Mouse (Mus musculus) left cerebral cortex, postnatal 4 days (tissue): Measurements from ENCODE around the gene Prkn. TPM values are rescaled to one million over a fixed set of nuclear protein-coding genes. Genes with fewer than 3 reads are reported as not detected.
A peak's percentile ranks its signal among the peaks of the same experiment; 100 is the strongest.

Experiments
- DNase-seq: peaks from one replicate; pipeline ENCODE4 v3.0.0-alpha.2; 2022
- intact Hi-C: fragments of 180-260 bp; cut with DNase I; formaldehyde crosslinking; loops from one replicate; pipeline ENCODE4 v1.15.1; 2025
- total RNA-seq, 2 experiments: library from RNA; stranded (reverse); gene quantifications; 2 replicates each; pipeline ENCODE4 v1.2.3; 2021

Gene Prkn
- total RNA-seq, 2 experiments from 2014 or later: 12.8 to 16.2 TPM

DNA sequence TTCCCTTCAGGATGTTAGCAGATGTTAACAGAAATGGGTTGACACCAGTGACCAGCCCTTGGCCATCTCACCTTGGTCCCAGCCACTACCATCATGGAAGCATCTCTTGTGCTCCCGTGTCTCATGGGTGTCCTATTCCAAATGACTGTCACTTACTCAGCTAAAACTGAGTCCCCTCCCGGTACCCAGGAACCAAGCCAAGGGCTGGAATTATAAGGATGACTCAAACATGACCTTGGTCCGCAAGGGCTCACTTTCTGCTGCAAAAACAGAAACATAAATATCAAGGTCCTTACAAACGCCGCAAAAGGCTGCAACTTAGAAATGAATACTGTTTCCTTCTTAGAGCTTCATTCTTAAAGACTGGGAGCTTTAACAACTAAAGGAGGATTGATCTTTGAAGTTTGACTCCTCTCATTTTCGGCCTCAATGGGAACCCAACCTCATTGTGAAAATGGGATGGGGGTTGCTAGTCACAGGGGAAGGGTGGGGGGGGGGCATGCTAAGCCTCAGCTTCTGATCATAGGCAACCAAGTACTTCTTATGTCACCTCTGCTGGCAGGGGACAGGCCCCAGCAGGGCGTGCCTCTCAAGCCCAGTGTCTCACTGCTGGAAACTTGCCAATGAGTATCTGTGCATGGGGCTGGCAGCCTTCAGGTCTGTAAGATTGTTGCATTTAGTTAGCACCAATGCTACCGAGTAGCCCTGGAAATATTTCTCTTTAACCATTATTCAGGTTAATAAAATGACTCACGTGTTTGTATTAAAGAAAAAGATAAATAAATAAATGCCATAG, 1208.7 kb downstream of the Prkn start:
- peak; percentile 41 for DNase-seq
- intact Hi-C loops: loop anchor here (10.0 kb wide), 1 partner anchor 66 kb away; the partner anchor contains the start of gene Agpat4

- no peak for DNase-seq
- intact Hi-C loops: no loop called here
These were observed 1210.1 kb downstream of the Prkn start for GRCm38 (mm10) chr17:12050261-12050660.

DNA sequence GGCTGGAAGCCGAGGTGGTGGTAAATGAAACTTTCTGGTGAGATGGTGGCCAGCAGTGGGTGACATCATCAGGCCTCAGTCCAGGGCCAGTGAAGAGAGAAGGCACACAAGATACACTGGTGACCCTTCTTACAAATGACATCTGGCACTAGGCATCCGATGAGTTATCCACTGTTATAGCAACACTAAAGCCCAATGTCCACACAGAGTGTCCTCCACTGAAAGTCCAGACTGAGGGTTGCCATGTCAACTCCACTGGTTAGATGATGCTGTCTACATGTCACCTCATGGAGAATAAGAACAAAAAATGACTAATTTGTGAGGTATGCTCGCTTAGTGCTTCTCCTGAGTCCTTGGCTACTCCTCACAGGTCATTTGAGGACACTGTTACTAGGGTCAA, 1210.8 kb downstream of the Prkn start:
- intact Hi-C loops: no loop called here
- DNase-seq: no peak

DNA sequence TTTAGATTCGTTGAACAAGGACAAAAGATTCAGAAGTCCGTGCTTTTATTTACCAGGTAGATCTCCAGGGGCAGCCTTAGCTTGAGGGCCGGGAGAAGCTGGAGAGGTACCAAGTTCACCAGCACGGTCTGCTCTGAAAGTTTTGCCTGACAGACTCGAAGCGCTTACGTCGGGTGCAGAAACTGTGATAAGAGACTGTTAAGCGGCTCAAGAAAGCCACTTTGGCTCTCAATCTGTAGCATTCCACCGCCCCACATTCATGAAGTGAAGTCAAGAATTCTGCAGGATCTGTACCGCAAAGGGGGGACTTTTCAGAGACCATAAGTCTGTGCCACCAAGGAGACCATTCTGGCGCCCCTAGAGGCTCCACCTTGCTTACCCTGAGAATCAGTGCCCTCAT, 1212.5 kb downstream of the Prkn start:
- no peak for DNase-seq
- intact Hi-C loops: no loop called here

GRCm38 (mm10) chr17:12059041-12059440, 1218.9 kb downstream of the Prkn start:
- intact Hi-C loops: no loop called here
- DNase-seq: no peak

GRCm38 (mm10) chr17:12061381-12061780, 1221.2 kb downstream of the Prkn start:
- intact Hi-C loops: no loop called here
- no peak for DNase-seq

DNA sequence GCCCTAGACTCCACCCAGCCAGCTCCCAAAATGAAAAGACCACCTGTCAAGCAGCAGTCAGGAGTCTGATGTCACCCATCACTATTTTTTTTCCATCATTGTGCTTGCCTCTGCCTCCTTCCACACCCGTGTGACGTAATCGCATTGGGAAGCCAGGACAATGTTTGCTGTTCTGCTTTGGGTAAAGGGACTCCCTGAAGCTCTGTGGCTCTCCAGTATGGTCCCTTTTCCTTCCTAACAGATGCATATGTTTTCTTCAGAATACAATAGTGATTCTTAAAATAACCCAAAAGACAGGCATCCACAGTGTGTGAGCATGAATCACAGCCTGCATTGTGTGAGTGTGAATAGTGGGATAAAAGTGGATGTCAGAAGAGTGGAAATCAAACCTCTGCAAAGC, 1222.7 kb downstream of the Prkn start:
- intact Hi-C loops: no loop called here
- no peak for DNase-seq

GRCm38 (mm10) chr17:12063533-12063932, 1223.3 kb downstream of the Prkn start:
- intact Hi-C loops: no loop called here

DNA sequence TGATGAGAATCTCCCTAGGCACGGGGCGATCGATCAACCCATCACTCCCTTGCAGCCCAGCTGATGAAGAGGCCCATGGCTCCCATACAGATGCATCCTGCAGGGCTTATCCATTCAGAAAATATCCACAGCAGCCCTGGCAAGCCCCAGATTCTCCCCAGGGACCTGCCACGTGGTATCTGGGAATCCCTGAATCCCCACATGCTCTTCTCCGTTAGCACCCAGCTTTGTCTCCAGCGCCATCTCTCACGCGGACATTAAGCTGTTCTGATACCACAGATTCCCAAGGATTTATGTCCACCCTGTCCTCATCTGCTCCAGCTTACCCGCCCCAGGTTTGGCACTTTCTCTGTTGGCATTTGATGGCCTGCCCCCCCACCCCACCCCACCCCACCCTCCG, 1225.9 kb downstream of the Prkn start:
- intact Hi-C loops: no loop called here
- DNase-seq: no peak

More at GRCm38 (mm10) chr17:12063533-12063932, 1223.3 kb downstream of the Prkn start:
- no peak for DNase-seq

- DNase-seq: no peak
- intact Hi-C loops: no loop called here
These were observed 1236.6 kb downstream of the Prkn start for GRCm38 (mm10) chr17:12076816-12077215.

DNA sequence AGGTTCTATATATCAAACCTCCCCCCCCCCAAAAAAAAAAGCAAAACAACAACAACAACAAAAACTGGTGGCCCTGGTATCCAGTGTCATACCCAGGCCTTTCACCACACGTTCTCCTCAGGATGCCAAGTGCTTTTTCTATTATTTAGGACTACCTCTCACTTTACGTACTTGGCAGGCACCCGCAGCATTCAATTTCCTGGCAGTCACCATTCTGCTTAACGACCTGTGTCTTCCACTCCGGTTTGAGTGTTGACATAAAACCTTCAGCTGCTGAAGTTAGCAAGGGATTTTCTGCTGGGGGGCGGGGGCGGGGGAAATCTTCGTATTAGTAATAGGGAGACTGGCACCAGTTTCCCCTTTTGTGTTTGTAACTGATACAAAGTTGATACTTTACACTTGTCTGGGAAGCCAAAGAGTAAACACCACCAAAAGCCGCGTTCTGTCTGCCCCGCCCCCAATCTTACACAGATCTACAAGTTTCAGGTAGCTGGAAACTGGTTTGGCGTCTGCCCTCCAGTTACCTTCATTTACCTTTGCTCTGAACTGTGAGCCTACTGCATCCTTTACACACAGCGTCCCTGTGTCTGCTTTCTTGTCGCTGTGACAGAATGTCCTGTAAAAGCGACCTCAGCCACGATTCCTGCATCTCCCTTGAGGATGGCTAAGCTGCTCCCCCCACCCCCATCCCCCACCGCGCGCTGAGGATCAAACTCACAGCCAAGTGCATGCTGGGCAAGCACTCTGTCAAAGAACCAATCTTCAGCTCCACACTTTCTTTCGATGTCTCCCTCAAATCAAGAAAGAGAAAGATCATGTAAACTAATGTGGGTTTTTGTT, 1240.7 kb downstream of the Prkn start:
- intact Hi-C loops: no loop called here
- DNase-seq: no peak

- DNase-seq: no peak
- intact Hi-C loops: no loop called here
These were observed 1242.0 kb downstream of the Prkn start for GRCm38 (mm10) chr17:12082201-12082600.

DNA sequence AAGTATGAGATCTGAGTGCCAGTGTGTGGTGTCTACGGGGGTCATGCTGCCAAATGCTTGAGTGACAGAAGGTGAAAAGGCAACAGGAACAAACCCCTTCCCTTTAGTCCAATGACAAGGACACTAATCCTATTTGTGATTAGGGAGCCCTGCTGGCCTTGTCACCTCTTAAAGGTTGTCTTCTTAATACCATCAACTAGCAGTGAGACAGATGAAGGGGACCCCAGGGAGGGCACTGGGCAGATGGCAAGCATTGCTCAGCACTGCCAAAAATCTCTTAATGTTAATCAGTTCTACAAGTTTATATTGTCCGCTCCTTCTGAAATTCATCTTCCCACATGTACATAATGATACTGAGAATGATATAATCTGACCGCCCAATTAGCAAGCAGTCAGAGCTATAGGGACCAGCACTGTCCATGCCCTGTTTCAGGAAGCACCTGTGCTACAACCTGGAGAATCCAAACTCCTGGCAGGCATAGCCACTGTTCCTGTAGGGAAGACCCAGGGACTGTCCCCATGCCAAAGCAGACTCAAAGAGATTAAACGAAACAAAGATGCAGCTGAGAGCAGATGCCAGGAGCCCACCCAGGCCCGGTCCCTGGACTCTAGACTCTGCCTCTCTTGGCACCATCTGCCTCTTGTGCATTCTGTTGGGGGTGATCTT, 1250.2 kb downstream of the Prkn start:
- peak; percentile 81 for DNase-seq
- intact Hi-C loops: no loop called here

DNA sequence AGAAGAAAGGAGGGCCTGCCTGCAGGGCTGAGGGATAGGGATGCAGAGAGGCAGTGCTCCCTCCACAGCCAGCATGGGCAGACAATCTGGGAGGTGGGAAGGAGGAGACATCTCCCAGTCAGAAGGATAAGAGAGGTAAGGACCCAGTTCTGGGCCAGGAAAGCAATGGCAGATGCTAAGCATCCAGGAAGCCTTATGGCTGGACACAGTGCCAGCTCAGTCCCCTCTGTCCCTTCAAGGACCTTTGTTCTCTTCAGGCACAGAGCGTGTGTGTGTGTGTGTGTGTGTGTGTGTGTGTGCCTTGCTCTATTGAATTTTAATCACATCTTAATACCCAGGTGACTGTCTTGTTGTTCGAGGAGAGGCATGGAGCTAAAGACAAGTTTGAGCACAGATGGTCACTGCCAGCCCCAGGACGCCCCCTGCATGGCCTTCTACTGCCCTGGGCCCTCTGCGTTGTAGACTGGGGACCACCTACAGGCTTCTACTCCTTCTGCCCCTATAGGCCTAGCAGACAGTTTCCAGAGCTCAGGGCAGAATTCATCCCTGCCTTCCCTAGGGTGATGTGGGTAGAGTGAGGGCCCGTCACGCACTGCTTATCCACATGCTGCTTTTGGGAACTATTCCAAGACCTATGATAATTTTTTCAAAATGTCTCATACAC, 1252.8 kb downstream of the Prkn start:
- peak; percentile 76 for DNase-seq
- intact Hi-C loops: no loop called here

DNA sequence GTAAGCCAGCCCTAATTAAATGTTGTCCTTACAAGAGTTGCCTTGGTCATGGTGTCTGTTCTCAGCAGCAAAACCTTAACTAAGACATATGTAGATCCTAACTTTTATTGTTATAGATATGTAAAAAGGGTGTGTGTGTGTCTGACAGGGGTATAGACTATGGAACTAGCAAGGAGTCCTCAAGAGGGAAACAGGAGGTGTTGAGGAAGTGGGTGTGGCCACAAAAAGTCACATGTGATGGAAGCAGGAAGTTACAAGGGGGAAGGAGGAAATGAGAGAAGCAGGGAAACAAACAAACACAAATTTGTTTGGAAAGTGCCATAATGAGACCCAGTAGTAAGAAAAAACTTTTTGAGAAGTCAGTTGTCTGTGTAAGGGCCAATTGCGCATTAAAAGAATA, 1253.8 kb downstream of the Prkn start:
- intact Hi-C loops: no loop called here
- no peak for DNase-seq

DNA sequence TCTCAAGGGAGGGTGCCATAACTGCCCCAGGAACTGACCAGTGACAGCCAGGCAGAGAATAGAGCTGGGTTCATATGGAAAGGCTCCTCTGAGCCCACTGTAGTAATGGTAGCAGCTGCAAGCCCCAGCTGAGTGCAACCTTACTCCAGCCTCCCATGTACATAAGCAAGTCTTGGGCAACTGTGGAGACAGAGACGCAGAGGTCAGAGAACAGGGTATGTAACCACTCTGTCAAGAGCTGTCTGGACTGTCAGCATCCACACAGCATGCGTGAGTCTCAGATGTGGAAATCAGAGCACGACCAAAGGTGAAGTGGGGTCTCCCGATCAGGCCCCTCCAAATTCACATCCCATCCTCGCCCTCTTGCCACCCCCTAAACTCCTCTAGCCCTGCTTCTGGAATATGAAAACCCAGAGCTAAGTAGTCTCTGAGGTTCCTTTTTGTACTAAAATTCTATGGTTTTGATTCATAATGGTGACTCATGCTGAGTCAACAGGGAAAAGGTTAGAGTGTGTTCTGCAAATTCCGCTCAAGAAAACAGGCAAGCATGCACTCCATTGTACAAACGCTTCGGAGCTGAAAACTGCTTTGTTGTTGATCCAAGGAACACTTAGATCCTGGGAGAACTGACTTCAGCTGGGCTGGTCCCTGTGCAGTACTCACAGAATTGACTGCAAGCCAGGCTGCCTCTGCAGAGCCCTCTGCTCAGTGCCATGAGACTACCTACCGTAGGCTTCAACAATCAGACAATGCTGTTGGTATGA, 1254.8 kb downstream of the Prkn start:
- intact Hi-C loops: no loop called here
- DNase-seq: no peak

DNA sequence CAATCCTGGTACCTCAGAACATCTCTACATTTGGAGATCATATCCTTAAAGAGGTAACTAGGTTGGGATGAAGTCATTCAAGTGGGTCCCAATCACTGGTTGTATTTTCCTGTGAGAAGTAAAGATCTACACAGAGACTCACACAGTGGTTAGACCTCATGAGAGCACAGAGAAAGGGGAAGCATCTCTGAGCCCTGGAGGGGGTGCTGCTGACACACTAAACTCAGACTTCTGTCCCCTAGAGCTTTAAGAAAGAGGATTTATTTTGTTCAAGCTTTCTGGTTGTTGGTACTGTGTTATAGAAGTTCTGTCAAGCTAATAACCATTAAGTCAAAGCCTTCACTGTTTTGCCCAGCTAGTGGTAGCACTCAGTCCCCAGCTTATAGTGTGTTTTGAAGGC, 1259.2 kb downstream of the Prkn start:
- DNase-seq: no peak
- intact Hi-C loops: no loop called here

- no peak for DNase-seq
- intact Hi-C loops: no loop called here
These were observed 1262.1 kb downstream of the Prkn start for GRCm38 (mm10) chr17:12102326-12102725.

DNA sequence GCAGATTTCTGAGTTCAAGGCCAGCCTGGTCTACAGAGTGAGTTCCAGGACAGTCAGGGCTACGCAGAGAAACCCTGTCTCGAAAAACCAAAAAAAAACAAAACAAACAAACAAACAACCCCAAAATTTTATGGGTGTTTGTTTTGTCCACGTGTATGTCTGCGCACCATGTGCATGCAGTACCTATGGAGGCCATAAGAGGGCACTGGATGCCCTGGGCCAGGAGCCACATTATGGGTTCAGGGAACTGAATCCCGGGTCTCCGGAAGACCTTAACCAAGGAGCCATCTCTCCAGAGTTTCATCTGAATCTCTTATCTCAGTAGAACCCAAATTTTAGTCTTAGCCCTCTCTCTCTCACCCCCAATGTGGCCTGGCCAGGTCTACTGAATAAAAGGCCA, 1263.6 kb downstream of the Prkn start:
- no peak for DNase-seq
- intact Hi-C loops: no loop called here

- DNase-seq: no peak
- intact Hi-C loops: no loop called here
These were observed 1264.1 kb downstream of the Prkn start for GRCm38 (mm10) chr17:12104245-12104644.
